Mouse (Mus musculus): ENCODE results near the gene Kxd1.
A peak's percentile ranks its signal among the peaks of the same experiment; 100 is the strongest.

Kxd1 gene

DNA sequence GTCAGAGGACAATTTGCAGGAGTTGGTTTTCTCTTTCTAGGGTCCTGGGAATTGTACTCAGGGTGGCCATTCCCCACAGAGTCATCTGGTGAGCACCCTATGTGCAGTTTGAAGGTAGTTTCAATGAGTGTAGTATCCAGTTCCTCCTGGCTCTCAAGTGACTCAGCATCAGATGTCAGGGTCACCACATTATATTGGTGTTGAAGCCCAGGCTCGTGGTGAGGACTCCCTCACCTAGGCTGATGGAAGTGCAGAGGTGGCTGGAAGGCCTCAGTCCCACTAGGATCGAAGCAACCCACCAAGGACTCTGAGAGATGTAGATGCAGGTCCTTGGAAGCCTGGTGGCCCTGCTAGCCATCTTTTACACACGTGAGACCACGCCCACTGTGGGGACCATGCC is 18.7 kb upstream of the Kxd1 start:
- DNase-seq, result no peak

DNA sequence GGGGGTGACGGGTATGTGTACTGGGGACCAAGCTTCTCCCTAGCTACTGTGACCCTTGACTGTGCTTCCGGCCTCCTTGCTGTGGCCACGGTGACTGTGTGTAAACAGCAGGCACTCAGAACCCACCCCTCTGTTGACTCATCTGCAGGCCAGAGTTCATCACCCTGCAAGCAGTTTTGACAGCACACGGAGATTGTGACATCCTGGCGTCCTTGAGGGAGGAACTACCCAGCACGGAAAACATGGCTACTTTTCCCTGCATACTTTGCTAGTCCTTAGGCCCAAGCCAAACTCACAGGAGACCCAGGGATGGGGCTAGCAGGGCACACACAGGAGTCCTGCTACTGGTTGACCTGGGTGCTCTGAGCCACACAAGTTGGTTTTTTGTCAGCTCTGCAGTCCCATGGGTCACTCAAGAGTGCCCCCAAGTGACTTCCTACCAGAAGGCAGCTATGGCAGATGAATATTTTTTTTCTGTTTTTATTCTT is 16.5 kb upstream of the Kxd1 start:
- DNase-seq, result no peak

- DNase-seq, result no peak
These were observed 13.3 kb upstream of the Kxd1 start for GRCm38 (mm10) chr8:70541081-70541480.

DNA sequence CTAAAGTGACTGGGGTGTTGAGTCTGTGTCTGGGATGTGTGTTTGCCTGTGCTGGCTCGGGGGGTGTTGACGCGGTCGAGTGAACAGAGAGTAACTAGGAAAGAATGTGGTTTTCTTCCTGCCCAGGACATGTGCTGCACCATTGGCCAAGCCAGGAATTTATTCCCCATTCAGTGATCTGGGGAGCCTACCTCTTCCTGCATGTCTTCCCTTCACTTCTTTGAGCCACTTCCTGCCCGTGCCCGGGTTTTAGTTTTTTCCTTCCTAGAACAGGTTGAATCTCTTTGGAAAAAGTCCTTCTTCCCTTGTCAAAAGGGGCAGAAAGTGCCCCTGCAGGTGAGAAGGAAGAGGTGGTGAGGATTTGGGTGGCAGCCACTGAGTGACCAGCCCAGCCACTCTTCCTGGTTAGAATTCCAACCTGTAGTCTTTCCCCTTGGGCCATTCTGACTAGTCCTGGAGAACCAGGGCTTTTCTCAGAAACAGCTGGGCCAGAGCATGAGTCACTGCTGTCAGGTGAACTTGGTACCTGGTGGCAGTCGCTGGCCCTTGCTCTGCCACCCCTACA is 12.8 kb upstream of the Kxd1 start:
- peak; percentile 54 for DNase-seq

DNA sequence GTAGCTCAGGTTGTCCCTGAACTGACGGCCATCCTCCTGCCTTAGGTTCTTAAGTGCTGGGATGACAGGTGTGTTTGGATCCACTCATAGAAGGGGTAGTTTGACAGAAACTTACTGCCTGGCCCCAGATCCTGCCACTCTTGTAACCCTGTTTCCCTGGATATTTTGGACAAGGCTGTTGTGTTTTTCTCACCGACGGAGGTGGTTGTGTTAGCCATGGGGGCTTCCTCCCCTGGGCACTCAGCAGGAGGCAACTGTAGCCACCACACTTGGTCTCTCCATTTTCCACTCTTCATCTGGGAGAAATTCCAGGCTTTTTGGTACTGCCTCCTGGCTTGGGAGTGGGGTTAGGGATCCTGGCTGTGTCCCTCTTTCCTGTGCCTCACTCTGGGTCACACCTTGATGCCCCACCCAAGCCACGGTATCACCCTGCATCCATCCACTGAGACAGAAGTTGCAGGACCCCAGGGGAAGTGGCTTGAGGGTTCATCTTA is 12.3 kb upstream of the Kxd1 start:
- peak; percentile 75 for DNase-seq

DNA sequence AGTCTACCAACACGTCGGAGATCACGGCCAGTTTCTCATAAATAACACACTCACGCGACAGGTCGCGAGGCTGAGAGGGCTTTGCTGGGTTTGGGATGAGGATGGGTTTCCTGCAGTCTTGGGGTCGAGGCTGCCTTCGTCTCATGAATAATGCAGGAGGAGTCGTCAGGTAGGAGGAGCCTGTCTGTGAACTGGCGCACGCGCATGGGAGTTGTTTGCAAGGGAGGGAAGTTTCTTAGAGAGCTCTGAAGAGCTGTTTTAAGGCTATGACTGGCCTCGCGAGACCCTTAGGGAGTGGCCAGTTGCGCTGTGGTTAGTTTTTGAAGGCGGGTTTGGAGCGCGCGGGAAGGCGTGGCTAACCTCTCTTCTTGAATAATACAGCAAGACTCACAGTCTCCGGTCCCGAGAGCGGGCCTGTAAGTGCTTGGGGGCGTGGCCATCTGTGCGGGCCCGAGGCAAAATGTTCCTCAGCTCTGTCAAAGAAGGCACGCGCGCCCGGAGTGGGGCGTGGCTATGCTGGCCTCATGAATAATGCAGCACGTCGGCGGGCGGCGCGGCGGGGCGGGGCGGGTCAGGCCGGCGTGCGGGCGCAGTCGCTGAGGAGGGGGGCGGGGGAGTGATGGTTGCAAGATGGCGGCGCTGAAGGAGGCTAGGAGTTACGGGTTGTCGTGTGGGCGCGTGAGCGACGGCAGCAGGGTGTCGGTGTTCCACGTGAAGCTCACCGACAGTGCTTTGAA is 11.5 kb upstream of the Kxd1 start, which contains the start of gene Ell:
Gene Ell, plus strand, starts transcription at position 381 of the 737 bp plus-strand sequence.
- DNase-seq, result peak; percentile 98

- peak; percentile 99 for DNase-seq
These were observed 10.9 kb upstream of the Kxd1 start for GRCm38 (mm10) chr8:70538633-70539076.

DNA sequence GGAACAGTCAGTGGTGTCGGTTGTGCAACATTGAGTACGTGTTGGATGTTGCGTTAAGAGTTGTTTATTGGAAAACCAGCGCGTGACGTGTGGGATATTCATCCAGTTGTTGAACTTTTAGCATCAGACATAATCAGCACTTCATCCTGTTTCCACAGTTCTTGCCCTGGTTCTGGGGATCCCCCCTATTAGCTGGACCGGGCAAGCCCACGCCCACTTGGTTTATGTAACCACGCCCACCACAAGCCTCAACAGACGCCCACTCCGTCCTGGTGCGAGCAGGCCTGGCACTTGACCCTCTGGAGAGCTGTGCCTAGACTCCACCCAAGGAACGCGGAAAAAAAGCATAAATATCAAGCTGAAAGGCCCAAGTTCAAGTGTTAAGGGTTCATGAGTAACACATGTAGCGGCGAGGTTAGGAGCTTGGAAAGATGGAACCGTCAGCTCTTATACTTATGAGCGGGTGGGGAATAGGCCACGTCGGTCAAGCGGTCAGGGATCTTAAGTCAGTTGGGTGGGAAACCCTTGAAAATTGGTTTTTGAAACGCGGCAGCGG is 10.3 kb upstream of the Kxd1 start:
- DNase-seq, result peak; percentile 82

- DNase-seq, result no peak
These were observed 7.9 kb upstream of the Kxd1 start for GRCm38 (mm10) chr8:70535701-70536100.

- DNase-seq, result no peak
These were observed 7.5 kb upstream of the Kxd1 start for GRCm38 (mm10) chr8:70535221-70535620.

GRCm38 (mm10) chr8:70534281-70534680 is 6.5 kb upstream of the Kxd1 start:
- DNase-seq, result no peak

DNA sequence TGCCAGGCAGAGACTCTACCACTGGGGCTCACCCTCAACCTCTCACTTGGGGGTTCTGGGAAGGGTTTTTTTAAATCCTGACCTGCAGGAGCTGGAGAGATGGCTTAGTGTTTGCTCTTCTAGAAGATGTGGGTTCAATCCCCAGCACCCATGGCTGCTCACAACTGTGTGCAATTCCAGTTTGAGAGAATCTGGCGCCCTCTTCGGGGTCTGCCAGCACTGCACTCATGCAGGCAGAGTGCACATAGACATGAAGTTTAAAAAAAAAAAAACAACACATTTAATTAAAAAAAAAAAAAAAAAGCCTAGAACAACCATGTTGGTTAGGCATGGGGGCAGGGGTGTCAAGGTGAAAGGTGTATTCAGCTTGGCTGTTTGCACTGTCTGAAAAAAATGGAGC is 2.6 kb upstream of the Kxd1 start:
- no peak for DNase-seq

- DNase-seq, result no peak
These were observed 2.0 kb upstream of the Kxd1 start for GRCm38 (mm10) chr8:70529741-70530161.

- DNase-seq, result no peak
These were observed 1.5 kb upstream of the Kxd1 start for GRCm38 (mm10) chr8:70529299-70529698.

DNA sequence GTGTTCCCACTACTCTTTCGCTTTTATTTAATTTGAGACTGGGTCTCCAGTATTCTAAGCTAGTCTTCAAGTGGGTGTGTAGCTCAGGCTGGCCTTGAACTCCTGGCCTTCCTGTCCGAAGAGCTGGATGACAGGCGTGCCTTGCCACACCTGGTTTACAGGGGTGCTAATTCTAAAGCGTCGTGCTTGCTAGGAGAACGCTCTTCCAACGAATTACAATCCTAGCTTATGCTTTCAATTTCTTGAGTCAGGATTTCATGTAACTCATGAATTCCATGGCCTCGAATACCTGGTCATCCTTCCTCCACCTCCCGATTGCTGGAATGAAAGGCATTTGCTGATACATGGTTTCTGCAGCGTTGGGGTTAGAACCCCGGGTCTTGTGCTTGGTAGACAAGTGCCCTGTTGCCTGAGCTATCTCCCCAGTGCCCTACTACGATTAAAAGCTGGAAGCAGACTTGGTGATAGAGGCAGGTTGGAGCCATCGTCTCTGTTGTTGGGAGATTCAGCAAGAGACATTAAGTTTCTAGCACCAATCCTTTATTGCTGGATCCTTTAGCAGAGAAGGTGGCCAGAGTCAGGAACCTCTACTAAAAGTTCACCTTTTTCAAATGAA is 534 bp upstream of the Kxd1 start:
- DNase-seq, result no peak

- DNase-seq, result no peak
These were observed 645 bp downstream of the Kxd1 start for GRCm38 (mm10) chr8:70527111-70527511.

GRCm38 (mm10) chr8:70522592-70523403 is 5.0 kb downstream of the Kxd1 start:
- peak; percentile 97 for DNase-seq

GRCm38 (mm10) chr8:70519606-70520005 is 8.2 kb downstream of the Kxd1 start:
- no peak for DNase-seq

DNA sequence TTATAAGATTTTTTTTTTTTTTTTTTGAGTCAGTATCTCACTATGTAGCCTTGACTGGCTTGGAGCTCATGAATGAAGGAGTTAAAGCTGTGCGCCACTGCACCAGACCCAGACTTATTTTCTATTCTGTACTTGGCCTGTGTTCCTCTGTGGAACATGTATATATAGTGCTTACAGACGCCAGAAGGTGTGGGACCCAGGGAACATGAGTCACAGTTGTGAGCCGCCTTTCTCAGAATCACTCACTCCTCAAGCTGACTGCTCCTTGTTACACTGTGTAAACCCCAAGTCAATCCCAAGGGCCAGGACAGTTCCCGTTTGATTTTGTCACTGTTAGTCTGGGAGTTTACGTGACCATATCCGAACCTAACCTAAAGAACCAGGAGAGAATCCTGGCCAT is 8.7 kb downstream of the Kxd1 start:
- no peak for DNase-seq

DNA sequence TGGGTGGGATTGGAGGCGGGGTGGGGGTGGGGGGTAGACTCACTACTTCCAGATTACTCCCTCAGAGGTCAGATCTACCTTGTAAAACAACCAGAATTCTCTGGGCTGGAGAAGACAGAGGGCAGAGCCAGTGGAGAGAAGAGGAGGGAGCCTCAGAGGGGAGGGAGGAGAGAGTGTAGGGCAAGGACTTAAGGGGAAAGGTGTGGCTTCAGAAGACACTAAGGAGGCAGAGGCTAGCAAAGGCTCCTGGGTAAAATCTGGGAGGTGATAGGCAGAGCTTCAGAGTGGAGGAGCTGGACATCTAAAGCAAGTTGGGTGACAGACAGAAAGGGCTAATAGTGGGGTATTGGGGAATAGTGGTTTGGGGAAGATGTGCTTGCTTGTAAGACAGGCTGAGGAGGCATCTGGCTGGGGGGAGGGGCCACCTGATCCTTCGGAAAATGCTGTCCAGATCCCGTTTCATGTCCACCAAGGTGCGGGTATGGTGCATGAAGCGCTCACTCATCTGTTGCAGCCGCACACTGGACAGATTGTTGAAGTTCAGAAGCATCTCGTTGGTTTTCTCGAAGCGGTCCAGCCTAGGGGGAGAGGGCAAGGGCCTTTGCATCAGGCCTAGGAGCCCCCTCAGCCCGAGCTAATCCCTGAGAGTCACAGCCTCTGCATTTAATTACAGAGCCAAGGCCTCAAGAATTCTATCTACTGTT is 9.7 kb downstream of the Kxd1 start:
- no peak for DNase-seq

DNA sequence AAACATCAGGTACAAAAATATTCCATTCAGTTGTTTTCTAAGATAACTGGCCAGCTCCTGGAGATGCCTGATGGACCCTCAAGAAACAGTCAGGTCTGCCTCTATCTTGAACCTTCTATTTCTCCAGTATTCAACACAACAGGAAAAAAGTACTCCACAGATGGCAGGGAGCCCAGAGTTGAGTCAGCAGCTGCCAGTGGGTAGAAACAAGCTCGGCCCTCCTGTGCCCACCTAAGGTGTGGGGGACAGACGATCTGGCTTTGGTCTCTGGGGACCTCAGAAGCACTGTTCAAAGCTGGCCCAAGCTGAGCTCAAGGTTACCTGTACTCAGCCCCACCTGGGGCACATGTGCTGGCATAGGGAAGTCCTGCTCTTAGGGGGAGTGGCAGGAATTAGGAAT is 14.3 kb downstream of the Kxd1 start:
- DNase-seq, result no peak

Data from cerebellum, adult 9-11 months (tissue).